ENCODE assay signal across 8 mouse cellular contexts in genomic region chr8:73353794-73354179, GRCm38 (mm10). TPM values are rescaled to one million over a fixed set of nuclear protein-coding genes. Genes with fewer than 3 reads are reported as not detected.
DNase-seq lines count a peak whose midpoint lies in the region; ATAC-seq and TF ChIP-seq lines count a peak whose summit lies in the region.

No protein-coding gene starts in this region.

- H3K36me3 ChIP-seq in kidney, embryonic 16.5 days (ENCODE audit: insufficient read depth, low read length), result no peaks in the 10 kb centered on the region
- no peaks in the 10 kb centered on the region for H3K36me3 ChIP-seq in embryonic facial prominence, embryonic 12.5 days
- H3K36me3 ChIP-seq in hindbrain, postnatal 0 days (ENCODE audit: insufficient read depth, low read length), result no peaks in the 10 kb centered on the region
- H3K36me3 ChIP-seq in midbrain, embryonic 16.5 days (ENCODE audit: control insufficient read depth, insufficient read depth, low read length), result no peaks in the 10 kb centered on the region

- no peaks in the 10 kb centered on the region for H3K27me3 ChIP-seq in kidney, embryonic 16.5 days (ENCODE audit: insufficient read depth, low read length)
- no peaks in the 10 kb centered on the region for H3K27me3 ChIP-seq in embryonic facial prominence, embryonic 12.5 days
- H3K27me3 ChIP-seq in hindbrain, postnatal 0 days (ENCODE audit: insufficient read depth, low read length), result no peaks in the 10 kb centered on the region
- no peaks in the 10 kb centered on the region for H3K27me3 ChIP-seq in midbrain, embryonic 16.5 days (ENCODE audit: control insufficient read depth, insufficient read depth, low read depth, low read length)

- WGBS in kidney, embryonic 16.5 days, result 0% methylated on average over 16 of the region's 16 CpGs
- under 1% methylated on average over 16 of the region's 16 CpGs for WGBS in embryonic facial prominence, embryonic 12.5 days
- WGBS in hindbrain, postnatal 0 days, result 0% methylated on average over 16 of the region's 16 CpGs
- under 1% methylated on average over 16 of the region's 16 CpGs for WGBS in midbrain, embryonic 16.5 days

- peaks cover 12% of the 10 kb centered on the region for H3K4me1 ChIP-seq in kidney, embryonic 16.5 days (ENCODE audit: insufficient read depth, low read length)
- H3K4me1 ChIP-seq in embryonic facial prominence, embryonic 12.5 days, result peaks cover 10% of the 10 kb centered on the region
- peaks cover 4% of the 10 kb centered on the region for H3K4me1 ChIP-seq in hindbrain, postnatal 0 days (ENCODE audit: insufficient read depth, low read length)
- H3K4me1 ChIP-seq in midbrain, embryonic 16.5 days (ENCODE audit: control insufficient read depth, insufficient read depth, low read length), result peaks cover 33% of the 10 kb centered on the region

- no peak for TF ChIP-seq CTCF in hindbrain, postnatal 0 days (IDR thresholded peaks at IDR 0.05; ENCODE audit: low read depth)

- peak; percentile 40 for ATAC-seq in kidney, embryonic 16.5 days (ENCODE audit: low FRiP score, low TSS enrichment)
- peak; percentile 29 for ATAC-seq in embryonic facial prominence, embryonic 12.5 days (ENCODE audit: insufficient number of reproducible peaks, insufficient read depth, low FRiP score, low TSS enrichment)
- peak; percentile 54 for ATAC-seq in hindbrain, postnatal 0 days
- ATAC-seq in midbrain, embryonic 16.5 days, result peak; percentile 53
- ATAC-seq in frontal cortex, adult (ENCODE audit: low TSS enrichment), result no peak; the same call in 1 of the 2 replicates

- peak overlapping the region; percentile 65 for H3K9ac ChIP-seq in kidney, embryonic 16.5 days (replicated peaks; ENCODE audit: low read length)
- peak overlapping the region; percentile 52 for H3K9ac ChIP-seq in embryonic facial prominence, embryonic 12.5 days
- H3K9ac ChIP-seq in hindbrain, postnatal 0 days (replicated peaks; ENCODE audit: low read length), result peak overlapping the region; percentile 88
- peak overlapping the region; percentile 76 for H3K9ac ChIP-seq in midbrain, embryonic 16.5 days (ENCODE audit: low read depth, low read length)

- DNase-seq in kidney, adult 11 months, result no peak
- no peak for DNase-seq in hindbrain, postnatal 0 days (ENCODE audit: low spot score)
- DNase-seq in natural killer cell, adult 2 months (ENCODE audit: low spot score in 2 of 2), result no peak
- DNase-seq in cerebellum, adult 11 months, result no peak

- no peaks in the 10 kb centered on the region for H3K9me3 ChIP-seq in kidney, embryonic 16.5 days (ENCODE audit: low read length)
- no peaks in the 10 kb centered on the region for H3K9me3 ChIP-seq in embryonic facial prominence, embryonic 12.5 days
- H3K9me3 ChIP-seq in hindbrain, postnatal 0 days (ENCODE audit: low read length), result no peaks in the 10 kb centered on the region
- H3K9me3 ChIP-seq in midbrain, embryonic 16.5 days (replicated peaks; ENCODE audit: control insufficient read depth, low read length, poor library complexity, severe bottlenecking), result no peaks in the 10 kb centered on the region

- H3K27ac ChIP-seq in kidney, embryonic 16.5 days (ENCODE audit: low read length), result peak overlapping the region; percentile 73
- H3K27ac ChIP-seq in embryonic facial prominence, embryonic 12.5 days, result peak overlapping the region; percentile 75
- peak overlapping the region; percentile 96 for H3K27ac ChIP-seq in hindbrain, postnatal 0 days
- peak overlapping the region; percentile 90 for H3K27ac ChIP-seq in midbrain, embryonic 16.5 days (ENCODE audit: low read length)

- H3K4me2 ChIP-seq in kidney, embryonic 16.5 days (replicated peaks; ENCODE audit: low read depth, low read length), result peak overlapping the region; percentile 92
- H3K4me2 ChIP-seq in embryonic facial prominence, embryonic 12.5 days (replicated peaks), result peak overlapping the region; percentile 80
- peak overlapping the region; percentile 84 for H3K4me2 ChIP-seq in hindbrain, postnatal 0 days (ENCODE audit: low read depth, low read length)
- peak overlapping the region; percentile 75 for H3K4me2 ChIP-seq in midbrain, embryonic 16.5 days (ENCODE audit: low read length)

- H3K4me3 ChIP-seq in kidney, embryonic 16.5 days (ENCODE audit: low read length), result peak overlapping the region; percentile 88
- peak overlapping the region; percentile 86 for H3K4me3 ChIP-seq in embryonic facial prominence, embryonic 12.5 days
- H3K4me3 ChIP-seq in hindbrain, postnatal 0 days (ENCODE audit: low read length), result peak overlapping the region; percentile 90
- peak overlapping the region; percentile 95 for H3K4me3 ChIP-seq in midbrain, embryonic 16.5 days (ENCODE audit: low read depth, low read length)

RNA-seq across cellular contexts. Expression of gene Large1, which starts 0.4 kb away (rescaled TPM):
- polyA plus RNA-seq in kidney, embryonic 16.5 days (2015; fragmentation: Nextera tagmentation; extraction: Ambion mirVana), result 5.0 and 6.2 TPM in 2 replicates
- polyA plus RNA-seq in embryonic facial prominence, embryonic 12.5 days (2016; fragmentation: Nextera tagmentation; extraction: Ambion mirVana), result 10.9 and 11.5 TPM in 2 replicates
- 97.9 and 100 TPM in 2 replicates for total RNA-seq in hindbrain, postnatal 0 days (2014; rRNA removed)
- polyA plus RNA-seq in hindbrain, postnatal 0 days (2015; fragmentation: Nextera tagmentation; extraction: Ambion mirVana), result 13.4 and 13.5 TPM in 2 replicates
- 12.9 and 14.8 TPM in 2 replicates for polyA plus RNA-seq in midbrain, embryonic 16.5 days (2015; fragmentation: Nextera tagmentation; extraction: Ambion mirVana)
